Mouse (Mus musculus) heart, adult 2 months (tissue): Measurements from ENCODE around the gene Rasgef1b.

Experiments used
- CTCF ChIP-seq: fragments of 200-600 bp; IDR thresholded peaks from 2 replicates; pipeline ENCODE4 v1.8.1; 2022; ENCODE audit warnings: antibody characterized with exemption, mild to moderate bottlenecking, moderate library complexity
- POLR2A ChIP-seq: fragments of 200-500 bp; IDR thresholded peaks from 2 replicates; pipeline ENCODE4 v1.6.1; 2011; ENCODE audit warnings: mild to moderate bottlenecking, low read depth, low read length, control low read depth; ENCODE audit not compliant: insufficient read depth

GRCm38 (mm10) chr5:99383783-99384281 lies 345.0 kb downstream of the Rasgef1b start:
- TF ChIP-seq POLR2A (no peak), CTCF (no peak)
